Mouse (Mus musculus): ENCODE data around the gene Crebl2. TPM values are rescaled to one million over a fixed set of nuclear protein-coding genes. Genes with fewer than 3 reads are reported as not detected.

Gene Crebl2
- polyA plus RNA-seq, 1 experiment from 2014 or later, result 2.3 TPM

GRCm38 (mm10) chr6:134834585-134835251, 4.8 kb downstream of the Crebl2 start:
- Histone ChIP-seq H3K4me1 (peaks cover 4% of the 10 kb centered on the region), H3K9ac (no peak overlapping the region), H3K27ac (no peak overlapping the region), H3K4me2 (no peak overlapping the region), H3K9me3 (replicated peaks) (no peaks in the 10 kb centered on the region), H3K4me3 (replicated peaks) (no peak overlapping the region), H3K27me3 (no peaks in the 10 kb centered on the region), H3K36me3 (no peaks in the 10 kb centered on the region; the same call in 1 of the 2 replicates)
- ATAC-seq (replicated peaks; ENCODE audit: low FRiP score), result no peak
- 75% methylated on average over 9 of the region's 9 CpGs for WGBS

GRCm38 (mm10) chr6:134838111-134838510, 8.2 kb downstream of the Crebl2 start:
- 91% methylated on average over 4 of the region's 4 CpGs for WGBS
- Histone ChIP-seq H3K4me3 (replicated peaks) (no peak overlapping the region), H3K9ac (no peak overlapping the region), H3K36me3 (no peaks in the 10 kb centered on the region; the same call in 1 of the 2 replicates), H3K27me3 (no peaks in the 10 kb centered on the region), H3K4me1 (no peaks in the 10 kb centered on the region), H3K27ac (no peak overlapping the region), H3K9me3 (replicated peaks) (no peaks in the 10 kb centered on the region), H3K4me2 (no peak overlapping the region)
- no peak for ATAC-seq (replicated peaks; ENCODE audit: low FRiP score)

GRCm38 (mm10) chr6:134840346-134840745, 10.4 kb downstream of the Crebl2 start:
- no peak overlapping the region for H3K27ac ChIP-seq
- no peak overlapping the region for H3K4me3 ChIP-seq (replicated peaks)
- no peaks in the 10 kb centered on the region for H3K27me3 ChIP-seq
- 76% methylated on average over 2 of the region's 2 CpGs for WGBS
- no peak for ATAC-seq (replicated peaks; ENCODE audit: low FRiP score)
- H3K9me3 ChIP-seq (replicated peaks), result no peaks in the 10 kb centered on the region
- H3K9ac ChIP-seq, result no peak overlapping the region
- H3K4me1 ChIP-seq, result no peaks in the 10 kb centered on the region
- H3K4me2 ChIP-seq, result no peak overlapping the region
- no peaks in the 10 kb centered on the region; the same call in 1 of the 2 replicates for H3K36me3 ChIP-seq

DNA sequence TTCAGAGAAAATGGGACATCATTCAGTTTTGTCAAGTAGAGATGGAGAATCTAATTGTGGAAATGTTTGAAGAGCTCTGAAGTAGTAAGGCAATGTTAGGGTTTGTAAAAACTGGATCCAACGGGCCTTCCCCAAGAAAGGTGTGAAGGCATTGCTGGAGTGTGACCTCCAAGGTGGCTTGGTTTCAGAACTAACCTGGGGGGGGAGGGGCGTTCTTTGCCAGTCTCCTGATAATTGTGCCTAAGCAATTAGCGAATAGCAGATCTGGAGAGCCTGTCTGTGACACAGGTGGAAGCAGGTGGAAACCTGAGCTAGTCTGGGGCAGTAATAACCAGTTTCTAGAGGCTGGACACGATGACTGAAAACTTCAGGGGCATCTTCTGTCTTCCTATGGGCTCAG, 15.8 kb downstream of the Crebl2 start:
- Histone ChIP-seq H3K27me3 (no peaks in the 10 kb centered on the region), H3K4me2 (no peak overlapping the region), H3K4me1 (no peaks in the 10 kb centered on the region), H3K36me3 (peaks cover 13% of the 10 kb centered on the region; the same call in 1 of the 2 replicates), H3K4me3 (replicated peaks) (no peak overlapping the region), H3K9ac (no peak overlapping the region), H3K27ac (no peak overlapping the region), H3K9me3 (replicated peaks) (no peaks in the 10 kb centered on the region)
- WGBS, result 67% methylated on average over 4 of the region's 4 CpGs
- no peak for ATAC-seq (replicated peaks; ENCODE audit: low FRiP score)

DNA sequence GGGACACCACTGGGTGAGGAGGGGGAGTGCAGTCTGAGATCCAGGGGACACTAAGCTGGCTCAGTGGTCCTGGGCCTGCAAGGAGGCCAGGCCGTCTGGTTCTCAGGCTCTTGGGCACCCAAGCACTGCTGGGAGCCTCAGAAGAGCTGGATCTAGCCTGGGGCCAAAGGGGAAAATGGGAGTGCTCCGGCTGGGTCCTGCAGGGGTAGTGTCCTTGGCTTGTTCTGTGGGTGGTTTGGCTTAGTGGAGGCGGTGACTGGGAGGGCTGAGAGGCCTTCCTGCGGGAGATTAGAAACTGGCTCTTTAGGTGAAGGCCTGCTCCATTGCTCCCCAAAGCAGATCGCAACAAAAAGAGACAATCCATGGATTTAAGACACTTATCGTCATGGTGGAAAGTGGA, 16.4 kb downstream of the Crebl2 start:
- Histone ChIP-seq H3K4me3 (replicated peaks) (no peak overlapping the region), H3K27ac (no peak overlapping the region), H3K9ac (no peak overlapping the region), H3K27me3 (no peaks in the 10 kb centered on the region), H3K4me2 (no peak overlapping the region), H3K4me1 (no peaks in the 10 kb centered on the region), H3K36me3 (peaks cover 19% of the 10 kb centered on the region), H3K9me3 (replicated peaks) (no peaks in the 10 kb centered on the region)
- ATAC-seq (replicated peaks; ENCODE audit: low FRiP score), result no peak
- 78% methylated on average over 6 of the region's 6 CpGs for WGBS

GRCm38 (mm10) chr6:134847550-134847949, 17.6 kb downstream of the Crebl2 start:
- Histone ChIP-seq H3K4me1 (no peaks in the 10 kb centered on the region), H3K4me2 (no peak overlapping the region), H3K9ac (no peak overlapping the region), H3K9me3 (replicated peaks) (no peaks in the 10 kb centered on the region), H3K27ac (no peak overlapping the region), H3K4me3 (replicated peaks) (no peak overlapping the region), H3K27me3 (no peaks in the 10 kb centered on the region), H3K36me3 (peaks cover 22% of the 10 kb centered on the region)
- ATAC-seq (replicated peaks; ENCODE audit: low FRiP score), result no peak
- 87% methylated on average over 4 of the region's 4 CpGs for WGBS

DNA sequence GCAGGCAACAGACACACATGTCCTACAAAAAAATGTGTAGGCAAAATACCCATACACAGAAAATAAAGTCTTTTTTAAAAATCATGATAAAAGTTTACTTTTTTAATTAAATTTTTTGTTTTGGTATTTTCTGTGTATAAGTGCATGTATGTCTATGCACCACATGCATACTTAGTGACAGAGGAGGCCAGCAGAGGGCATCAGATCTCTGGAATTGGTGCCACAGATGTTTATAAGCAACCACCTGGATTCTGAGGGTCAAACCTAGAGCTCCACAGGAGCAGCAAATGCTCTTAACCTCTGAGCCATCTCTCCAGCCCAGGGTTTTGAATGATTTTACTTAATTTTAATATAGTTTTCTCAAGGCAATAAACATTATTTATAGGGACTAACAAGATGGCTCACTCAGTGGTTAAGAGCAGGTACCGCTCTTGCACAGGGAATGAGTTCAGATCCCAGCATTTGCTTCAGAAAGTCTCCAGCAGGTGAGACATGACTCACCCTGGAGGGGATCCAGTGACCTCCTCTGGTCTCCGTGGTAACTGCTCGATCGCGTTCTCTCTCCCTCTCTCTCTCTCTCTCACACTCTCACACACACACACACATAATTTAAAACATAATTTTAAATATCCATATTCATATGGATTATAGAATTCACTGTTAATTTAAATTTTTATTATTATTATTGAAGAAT, 18.4 kb downstream of the Crebl2 start:
- WGBS, result 86% methylated on average over 5 of the region's 5 CpGs
- H3K4me1 ChIP-seq, result no peaks in the 10 kb centered on the region
- H3K9me3 ChIP-seq (replicated peaks), result no peaks in the 10 kb centered on the region
- ATAC-seq (replicated peaks; ENCODE audit: low FRiP score), result no peak
- H3K27ac ChIP-seq, result no peak overlapping the region
- H3K4me2 ChIP-seq, result no peak overlapping the region
- H3K4me3 ChIP-seq (replicated peaks), result no peak overlapping the region
- no peak overlapping the region for H3K9ac ChIP-seq
- H3K27me3 ChIP-seq, result no peaks in the 10 kb centered on the region
- peaks cover 22% of the 10 kb centered on the region for H3K36me3 ChIP-seq

- Histone ChIP-seq H3K27me3 (no peaks in the 10 kb centered on the region), H3K9ac (no peak overlapping the region), H3K4me1 (no peaks in the 10 kb centered on the region), H3K4me2 (no peak overlapping the region), H3K9me3 (replicated peaks) (no peaks in the 10 kb centered on the region), H3K4me3 (replicated peaks) (no peak overlapping the region), H3K36me3 (peaks cover 22% of the 10 kb centered on the region), H3K27ac (no peak overlapping the region)
- ATAC-seq (replicated peaks; ENCODE audit: low FRiP score), result no peak
- WGBS, result 81% methylated on average over 2 of the region's 2 CpGs
Observed at GRCm38 (mm10) chr6:134849461-134849860, 19.5 kb downstream of the Crebl2 start.

DNA sequence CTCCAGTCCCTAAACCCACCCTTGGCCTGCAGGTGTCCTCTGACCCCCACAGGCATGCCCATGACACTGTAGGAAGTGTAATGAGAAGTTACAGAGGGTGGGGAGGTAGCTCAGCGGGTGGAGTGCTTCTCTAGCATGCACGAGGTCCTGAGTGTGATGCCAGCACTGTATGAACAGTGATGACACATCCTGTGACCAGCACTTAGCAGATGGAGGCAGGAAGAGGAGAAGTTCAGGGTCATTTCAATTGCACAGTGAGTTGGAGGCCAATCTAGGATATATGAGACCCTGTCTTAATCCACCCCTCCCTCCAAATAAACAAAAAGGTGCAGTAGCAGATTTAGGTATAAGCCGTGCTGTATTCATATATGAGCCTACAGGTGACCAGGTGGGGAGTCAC, 20.0 kb downstream of the Crebl2 start:
- Histone ChIP-seq H3K27ac (no peak overlapping the region), H3K4me2 (no peak overlapping the region), H3K9me3 (replicated peaks) (no peaks in the 10 kb centered on the region), H3K36me3 (peaks cover 22% of the 10 kb centered on the region), H3K4me3 (replicated peaks) (no peak overlapping the region), H3K4me1 (no peaks in the 10 kb centered on the region), H3K9ac (no peak overlapping the region), H3K27me3 (no peaks in the 10 kb centered on the region)
- 73% methylated on average over 3 of the region's 3 CpGs for WGBS
- ATAC-seq (replicated peaks; ENCODE audit: low FRiP score), result no peak

DNA sequence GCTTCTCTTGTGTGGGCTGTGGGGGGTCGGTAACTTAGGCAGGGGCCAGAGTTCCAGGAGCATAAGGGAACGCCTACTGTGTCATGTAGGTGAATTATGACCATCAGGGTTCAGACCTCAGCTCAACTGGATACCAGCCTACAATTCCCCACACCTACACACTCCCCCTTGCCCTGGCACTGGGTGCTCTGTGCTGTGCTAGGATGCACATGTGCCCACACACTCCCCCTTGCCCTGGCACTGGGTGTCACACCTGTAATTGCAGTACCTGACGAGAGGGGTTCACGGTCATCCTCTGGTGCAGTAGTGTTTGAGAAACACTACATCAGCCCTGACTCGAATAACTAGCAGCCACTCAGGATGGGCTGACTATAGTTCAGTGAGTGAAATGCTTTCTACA, 24.8 kb downstream of the Crebl2 start:
- WGBS, result 73% methylated on average over 5 of the region's 5 CpGs
- no peak for ATAC-seq (replicated peaks; ENCODE audit: low FRiP score)
- Histone ChIP-seq H3K4me3 (replicated peaks) (no peak overlapping the region), H3K9ac (no peak overlapping the region), H3K27ac (no peak overlapping the region), H3K27me3 (no peaks in the 10 kb centered on the region), H3K9me3 (replicated peaks) (no peaks in the 10 kb centered on the region), H3K4me1 (peaks cover under 1% of the 10 kb centered on the region; the same call in 1 of the 2 replicates), H3K36me3 (peaks cover 19% of the 10 kb centered on the region), H3K4me2 (no peak overlapping the region)

- H3K4me1 ChIP-seq, result peaks cover 8% of the 10 kb centered on the region; the same call in 1 of the 2 replicates
- no peak overlapping the region for H3K27ac ChIP-seq
- H3K9me3 ChIP-seq (replicated peaks), result no peaks in the 10 kb centered on the region
- no peak overlapping the region for H3K4me2 ChIP-seq
- 90% methylated on average over 16 of the region's 16 CpGs for WGBS
- no peaks in the 10 kb centered on the region for H3K27me3 ChIP-seq
- ATAC-seq (replicated peaks; ENCODE audit: low FRiP score), result no peak
- H3K9ac ChIP-seq, result no peak overlapping the region
- no peak overlapping the region for H3K4me3 ChIP-seq (replicated peaks)
- H3K36me3 ChIP-seq, result peaks cover 7% of the 10 kb centered on the region
Observed at GRCm38 (mm10) chr6:134855926-134856325, 26.0 kb downstream of the Crebl2 start.

GRCm38 (mm10) chr6:134859021-134859420, 29.1 kb downstream of the Crebl2 start:
- ATAC-seq (replicated peaks; ENCODE audit: low FRiP score), result no peak
- Histone ChIP-seq H3K4me3 (replicated peaks) (no peak overlapping the region), H3K9me3 (replicated peaks) (no peaks in the 10 kb centered on the region), H3K4me2 (no peak overlapping the region), H3K36me3 (no peaks in the 10 kb centered on the region), H3K27ac (no peak overlapping the region), H3K27me3 (no peaks in the 10 kb centered on the region), H3K9ac (no peak overlapping the region), H3K4me1 (peaks cover 21% of the 10 kb centered on the region)
- WGBS, result 92% methylated on average over 6 of the region's 6 CpGs

Measured in kidney, embryonic 15.5 days (tissue).